Mouse (Mus musculus): ENCODE results near the gene Tbca. TPM values are rescaled to one million over a fixed set of nuclear protein-coding genes. Genes with fewer than 3 reads are reported as not detected.

Gene Tbca
- total RNA-seq, 1 experiment = 244 TPM

- H3K4me3 ChIP-seq (ENCODE audit: insufficient read depth in 1 of 2, low read depth in 1 of 2, low read length in 2 of 2, poor library complexity in 1 of 2, severe bottlenecking in 1 of 2) = peak overlapping the region; percentile 61; a peak in 3 of 4 replicates
- in situ Hi-C loops (cut with MboI; ENCODE audit: low sequenced_read_pairs in 2 of 2, unreplicated experiment in 2 of 2) = no loop called here
- no peak overlapping the region for H3K27ac ChIP-seq (ENCODE audit: insufficient read depth, low read depth, low read length, poor library complexity, severe bottlenecking)
- DNase-seq (ENCODE audit: low read depth, low spot score) = no peak
- TF ChIP-seq MAFK (IDR thresholded peaks at IDR 0.05; ENCODE audit: insufficient read depth, low read depth, low read length) (no peak), ZC3H11A (IDR thresholded peaks at IDR 0.05; ENCODE audit: borderline replicate concordance, low read depth, low read length) (no peak), ZNF384 (IDR thresholded peaks at IDR 0.05; ENCODE audit: low read depth, low read length) (no peak), CHD2 (IDR thresholded peaks at IDR 0.05; ENCODE audit: low read depth, low read length) (no peak), HCFC1 (IDR thresholded peaks at IDR 0.05; ENCODE audit: borderline replicate concordance, insufficient read depth, low read length) (no peak)
- H3K4me1 ChIP-seq (ENCODE audit: control insufficient read depth in 2 of 2, insufficient read depth in 2 of 2, low read length in 2 of 2, poor library complexity in 1 of 2) = peaks cover 0 to 7% of the 10 kb centered on the region in 2 experiments; a peak in 1 of 4 replicates
- H3K36me3 ChIP-seq (ENCODE audit: control insufficient read depth, insufficient read depth, low read length, poor library complexity, severe bottlenecking) = no peaks in the 10 kb centered on the region
- H3K9ac ChIP-seq (ENCODE audit: insufficient read depth, low read depth, low read length, poor library complexity, severe bottlenecking) = no peak overlapping the region
- H3K9me3 ChIP-seq (ENCODE audit: control insufficient read depth, insufficient read depth, low read depth, low read length) = no peaks in the 10 kb centered on the region
Measured at GRCm38 (mm10) chr13:94883966-94884960, 95.6 kb downstream of the Tbca start.

- Histone ChIP-seq H3K9ac (ENCODE audit: insufficient read depth, low read depth, low read length, poor library complexity, severe bottlenecking) (peak overlapping the region; percentile 40; the same call in 1 of the 2 replicates), H3K36me3 (ENCODE audit: control insufficient read depth, insufficient read depth, low read length, poor library complexity, severe bottlenecking) (no peaks in the 10 kb centered on the region), H3K4me1 (ENCODE audit: control insufficient read depth in 2 of 2, insufficient read depth in 2 of 2, low read length in 2 of 2, poor library complexity in 1 of 2) (peaks cover 0 to 7% of the 10 kb centered on the region in 2 experiments; a peak in 1 of 4 replicates), H3K27ac (ENCODE audit: insufficient read depth, low read depth, low read length, poor library complexity, severe bottlenecking) (no peak overlapping the region), H3K4me3 (ENCODE audit: insufficient read depth in 1 of 2, low read depth in 1 of 2, low read length in 2 of 2, poor library complexity in 1 of 2, severe bottlenecking in 1 of 2) (peak overlapping the region; percentile 23 to 58; a peak in 2 of 4 replicates), H3K9me3 (ENCODE audit: control insufficient read depth, insufficient read depth, low read depth, low read length) (no peaks in the 10 kb centered on the region)
- no peak for DNase-seq (ENCODE audit: low read depth, low spot score)
- in situ Hi-C loops (cut with MboI; ENCODE audit: low sequenced_read_pairs in 2 of 2, unreplicated experiment in 2 of 2) = no loop called here
- TF ChIP-seq ZC3H11A (IDR thresholded peaks at IDR 0.05; ENCODE audit: borderline replicate concordance, low read depth, low read length) (no peak), CHD2 (IDR thresholded peaks at IDR 0.05; ENCODE audit: low read depth, low read length) (peak; percentile 78), ZNF384 (IDR thresholded peaks at IDR 0.05; ENCODE audit: low read depth, low read length) (no peak)
Measured at GRCm38 (mm10) chr13:94885291-94886235, 96.9 kb downstream of the Tbca start.

Other genes starting within 250 kb of the Tbca start
- not detected in 2 replicates for gene Otp, start 86.7 kb downstream of the Tbca start, total RNA-seq (2012; rRNA removed)
- gene Wdr41, start 187.4 kb downstream of the Tbca start, total RNA-seq (2012; rRNA removed) = 6.1 and 8.8 TPM in 2 replicates

Measured in ES-E14 (cell line).